Mouse (Mus musculus) bone marrow macrophage, adult 2 months (primary cell): Measurements from ENCODE around the gene Tyro3. TPM values are rescaled to one million over a fixed set of nuclear protein-coding genes. Genes with fewer than 3 reads are reported as not detected.

Experiments used
- H3K27ac ChIP-seq: 2 replicates; pipeline ENCODE4 v1.5.1; 2012; ENCODE audit warnings: low read depth, low read length; ENCODE audit not compliant: insufficient read depth
- H3K4me1 ChIP-seq: 2 replicates; pipeline ENCODE4 v1.6.1; 2012; ENCODE audit warnings: low read length; ENCODE audit not compliant: control insufficient read depth, insufficient read depth
- H3K4me3 ChIP-seq: 2 replicates; pipeline ENCODE4 v1.5.1; 2012; ENCODE audit warnings: mild to moderate bottlenecking, low read length, moderate library complexity; ENCODE audit not compliant: insufficient read depth
- CTCF ChIP-seq: IDR thresholded peaks from 2 replicates; pipeline ENCODE4 v1.5.1; 2012; ENCODE audit warnings: low read depth, mild to moderate bottlenecking, low read length, moderate library complexity
- POLR2A ChIP-seq: IDR thresholded peaks from 2 replicates; pipeline ENCODE4 v1.6.1; 2012; ENCODE audit warnings: mild to moderate bottlenecking, low read depth, low read length, borderline replicate concordance
- polyA plus RNA-seq: library from polyadenylated mRNA; stranded (reverse); fragments of >200 nt; gene quantifications from 2 replicates; pipeline ENCODE4 v1.2.4, GENCODE M21; 2012; ENCODE audit not compliant: missing spikeins, insufficient read depth, insufficient read length

Gene Tyro3
- polyA plus RNA-seq, 1 experiment = not detected

DNA sequence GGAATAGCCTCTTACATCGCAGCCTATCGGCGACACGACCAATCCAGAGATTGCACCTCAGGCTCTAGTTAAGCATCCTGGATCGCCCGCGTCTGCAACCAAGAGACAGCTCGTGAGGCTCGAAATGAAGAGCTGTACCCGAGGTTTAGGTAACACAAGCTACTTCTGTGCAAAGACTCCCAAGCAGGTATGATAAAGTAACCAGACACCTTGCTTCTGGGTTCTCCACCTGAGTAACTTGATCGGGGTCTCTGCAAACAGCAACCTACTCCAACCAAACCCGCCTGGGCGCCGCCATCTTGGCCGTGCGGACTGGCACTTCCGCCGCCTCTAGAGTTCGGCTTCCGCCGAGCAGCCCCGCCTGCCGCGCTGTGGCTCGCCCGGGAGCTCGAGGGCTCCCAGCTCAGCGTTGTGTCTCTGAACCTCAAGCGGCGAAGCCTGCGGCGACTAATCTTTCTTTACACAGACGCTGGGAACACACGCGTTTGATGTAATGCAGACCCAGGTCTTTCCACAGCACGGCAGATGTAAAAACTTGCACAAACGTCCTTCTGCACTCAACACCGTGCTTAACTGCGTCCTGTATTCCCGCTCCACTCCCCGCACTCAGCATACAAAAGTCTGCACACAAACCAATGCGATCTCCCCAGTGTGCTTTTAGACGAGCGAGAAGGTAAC, 10.2 kb upstream of the Tyro3 start, which contains the start of gene Rpap1:
Rpap1 (minus strand) TSS at position 332 of the 678 bp plus-strand sequence.
- TF ChIP-seq CTCF = no peak
- peak; percentile 86 for TF ChIP-seq POLR2A
- Histone ChIP-seq H3K27ac (no peak within 1 kb of the TSS), H3K4me3 (peak within 1 kb of the TSS; percentile 77)

DNA sequence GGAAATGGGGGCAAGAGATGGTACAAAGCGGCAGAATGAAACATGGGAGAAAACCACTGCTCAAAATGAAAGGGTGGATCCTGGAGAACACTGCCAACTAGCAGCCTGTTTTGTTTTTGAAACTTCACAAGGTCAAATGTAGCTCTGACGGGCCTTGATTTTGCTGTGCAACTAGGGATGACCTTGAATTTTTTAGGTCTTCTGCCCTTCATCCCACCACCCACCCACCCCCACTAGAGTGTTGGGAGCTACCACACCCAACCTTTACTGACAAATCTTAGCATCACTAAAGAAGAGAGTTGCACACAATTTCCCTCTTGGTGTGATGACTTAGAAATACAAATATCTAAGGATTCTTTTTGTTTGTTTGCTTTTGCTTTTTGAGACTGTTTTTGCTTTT, 7.5 kb upstream of the Tyro3 start:
- no peak overlapping the region for H3K27ac ChIP-seq
- no peak overlapping the region for H3K4me3 ChIP-seq
- no peak for TF ChIP-seq POLR2A
- TF ChIP-seq CTCF = no peak
- peaks cover 7% of the 10 kb centered on the region for H3K4me1 ChIP-seq

More for the DNA sequence above, 10.2 kb upstream of the Tyro3 start, which contains the start of gene Rpap1:
- H3K4me1 ChIP-seq = peaks cover 7% of the 10 kb centered on the region

DNA sequence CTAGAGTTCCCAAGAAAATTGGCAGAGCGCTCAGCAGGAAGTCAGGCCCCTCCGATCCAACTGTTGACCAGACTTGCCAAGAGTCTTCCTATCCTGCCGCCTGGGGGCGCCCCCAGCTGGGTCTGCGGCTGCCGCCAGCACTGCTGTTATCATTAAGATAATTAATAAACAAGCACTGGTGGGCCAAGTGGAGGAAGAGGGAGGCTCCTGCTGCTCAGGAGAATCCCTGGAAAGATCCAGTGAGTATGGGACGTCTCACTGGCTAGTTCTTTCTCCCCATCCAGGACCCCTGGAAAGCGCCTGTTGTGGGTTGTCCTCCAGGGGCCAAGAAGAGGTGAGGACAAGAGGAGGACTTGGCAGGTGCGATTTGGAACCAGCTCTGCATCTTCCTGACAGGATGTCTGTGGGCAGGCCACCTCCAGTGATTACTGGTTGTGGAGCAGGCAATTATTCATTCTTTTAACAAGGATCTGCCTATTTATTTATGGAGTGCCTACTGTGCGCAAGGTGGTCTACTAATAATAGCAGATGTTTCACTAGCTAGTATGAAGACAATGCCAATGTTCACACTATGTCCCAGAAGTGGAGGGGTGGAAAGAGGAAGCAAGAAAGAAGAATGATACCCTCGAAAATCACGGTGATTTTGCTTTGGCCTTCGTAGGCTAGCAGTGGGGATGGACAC, 854 bp downstream of the Tyro3 start:
- H3K27ac ChIP-seq = no peak overlapping the region
- H3K4me3 ChIP-seq = no peak overlapping the region
- H3K4me1 ChIP-seq = 0 out of 2 replicates have a peak, but pooled peaks cover 3% of the 10 kb centered on the region
- TF ChIP-seq CTCF (peak; percentile 39), POLR2A (no peak)

DNA sequence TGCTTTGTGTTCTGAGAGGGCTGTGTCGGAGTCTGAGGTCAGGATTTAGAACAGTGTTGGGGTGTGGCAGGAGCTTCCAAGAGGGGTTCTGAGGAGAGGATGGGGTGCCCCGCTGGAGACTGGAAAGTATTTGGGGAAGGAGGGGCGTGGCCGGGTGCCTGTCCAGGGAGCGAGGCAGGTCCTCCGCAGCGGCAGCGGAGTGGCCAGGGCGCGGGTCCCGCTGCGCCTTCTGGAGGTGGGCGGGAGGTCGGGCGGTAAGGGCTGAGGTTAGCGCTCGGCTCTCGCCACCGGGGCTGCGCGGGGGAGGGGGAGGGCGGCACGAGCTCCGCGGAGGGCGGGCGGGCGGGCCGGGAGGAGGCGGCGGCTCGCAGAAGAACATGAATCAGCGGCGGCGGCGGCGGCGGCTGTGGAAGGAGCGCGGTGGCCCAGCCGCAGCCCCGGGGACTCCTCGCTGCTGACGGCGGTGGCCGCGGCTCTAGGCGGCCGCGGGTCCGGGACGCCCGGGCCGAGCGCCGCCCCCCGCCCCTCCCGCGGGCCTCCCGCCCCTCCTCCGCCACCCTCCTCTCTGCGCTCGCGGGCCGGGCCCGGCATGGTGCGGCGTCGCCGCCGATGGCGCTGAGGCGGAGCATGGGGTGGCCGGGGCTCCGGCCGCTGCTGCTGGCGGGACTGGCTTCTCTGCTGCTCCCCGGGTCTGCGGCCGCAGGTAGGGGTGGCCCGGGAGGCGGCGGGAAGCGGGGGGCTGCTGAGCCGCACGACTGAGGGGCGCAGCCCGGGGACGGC, 1.8 kb downstream of the Tyro3 start:
- Histone ChIP-seq H3K27ac (no peak overlapping the region), H3K4me3 (peak overlapping the region; percentile 54), H3K4me1 (0 out of 2 replicates have a peak, but pooled peaks cover 3% of the 10 kb centered on the region)
- TF ChIP-seq CTCF = no peak; the same call in 1 of the 2 replicates
- no peak for TF ChIP-seq POLR2A

DNA sequence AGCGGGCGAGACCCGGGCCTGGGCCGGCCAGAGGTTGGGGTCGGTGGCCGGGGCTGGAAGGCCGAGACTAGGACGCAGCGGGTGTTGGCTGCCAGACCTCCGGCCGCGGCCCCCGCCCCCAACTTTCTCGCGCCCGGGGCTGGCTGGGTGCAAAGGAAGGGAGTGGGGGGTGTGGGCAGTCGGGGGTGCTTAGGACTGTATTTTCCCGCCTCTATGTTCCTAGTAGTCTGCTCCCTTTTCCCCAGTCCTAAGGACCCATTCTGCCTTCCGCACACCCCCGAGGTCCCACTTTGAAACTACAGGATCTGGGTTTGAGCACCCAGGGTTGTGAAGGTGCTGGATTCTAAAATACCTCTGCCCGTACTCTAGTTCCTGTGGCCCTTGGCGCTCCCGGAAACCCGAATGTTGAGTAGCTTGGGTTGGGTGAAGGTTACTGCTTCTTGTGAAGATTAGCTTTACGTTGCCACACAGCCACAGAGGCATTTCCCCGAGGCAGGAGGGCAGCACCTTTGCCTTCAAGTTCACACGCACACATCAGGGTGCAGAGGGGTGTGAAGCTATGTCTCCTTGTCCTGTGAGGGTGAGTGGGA, 2.5 kb downstream of the Tyro3 start:
- peak overlapping the region; percentile 54 for H3K4me3 ChIP-seq
- no peak overlapping the region for H3K27ac ChIP-seq
- no peak for TF ChIP-seq CTCF
- 0 out of 2 replicates have a peak, but pooled peaks cover 3% of the 10 kb centered on the region for H3K4me1 ChIP-seq

DNA sequence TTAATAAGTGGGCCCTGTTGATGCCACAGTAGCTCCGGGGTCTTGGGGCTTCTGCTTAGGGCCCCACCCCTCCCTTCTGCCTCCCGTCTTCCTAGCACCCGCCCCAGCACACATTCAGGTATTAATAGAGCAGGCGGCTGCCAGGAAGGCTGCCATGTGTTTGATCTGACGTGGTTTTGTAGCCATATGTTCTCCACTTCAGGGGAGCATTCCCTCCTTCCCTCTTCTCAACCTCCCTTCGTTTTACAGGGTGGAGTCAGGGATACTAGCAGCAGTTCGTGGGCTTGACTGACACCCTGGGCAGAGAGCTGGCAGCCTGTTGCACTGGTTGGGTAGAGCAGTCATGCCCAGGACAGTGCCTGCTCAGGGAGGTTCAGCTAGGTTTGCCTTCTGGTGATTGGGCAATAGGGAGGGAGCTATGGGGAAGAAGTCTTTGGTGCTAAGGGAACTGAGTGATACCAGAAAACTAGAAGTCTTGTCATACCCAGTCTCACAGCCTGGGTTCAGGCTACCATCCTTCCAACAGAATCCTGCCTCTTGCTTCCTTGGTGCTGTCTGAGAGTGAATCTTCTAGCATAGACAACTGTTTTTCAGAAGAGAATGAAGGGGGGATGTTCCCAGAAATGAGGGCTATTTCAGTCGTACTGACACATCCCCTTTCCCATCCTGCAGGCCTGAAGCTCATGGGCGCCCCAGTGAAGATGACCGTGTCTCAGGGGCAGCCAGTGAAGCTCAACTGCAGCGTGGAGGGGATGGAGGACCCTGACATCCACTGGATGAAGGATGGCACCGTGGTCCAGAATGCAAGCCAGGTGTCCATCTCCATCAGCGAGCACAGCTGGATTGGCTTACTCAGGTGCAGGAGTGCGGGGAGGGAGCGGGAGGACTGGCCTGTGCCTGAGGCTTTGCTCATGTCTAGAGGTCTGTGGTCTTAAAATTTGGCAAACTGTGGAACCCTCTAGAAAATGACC, 3.6 kb downstream of the Tyro3 start:
- Histone ChIP-seq H3K27ac (no peak overlapping the region), H3K4me1 (0 out of 2 replicates have a peak, but pooled peaks cover 3% of the 10 kb centered on the region), H3K4me3 (no peak overlapping the region)
- no peak for TF ChIP-seq CTCF
- no peak for TF ChIP-seq POLR2A

DNA sequence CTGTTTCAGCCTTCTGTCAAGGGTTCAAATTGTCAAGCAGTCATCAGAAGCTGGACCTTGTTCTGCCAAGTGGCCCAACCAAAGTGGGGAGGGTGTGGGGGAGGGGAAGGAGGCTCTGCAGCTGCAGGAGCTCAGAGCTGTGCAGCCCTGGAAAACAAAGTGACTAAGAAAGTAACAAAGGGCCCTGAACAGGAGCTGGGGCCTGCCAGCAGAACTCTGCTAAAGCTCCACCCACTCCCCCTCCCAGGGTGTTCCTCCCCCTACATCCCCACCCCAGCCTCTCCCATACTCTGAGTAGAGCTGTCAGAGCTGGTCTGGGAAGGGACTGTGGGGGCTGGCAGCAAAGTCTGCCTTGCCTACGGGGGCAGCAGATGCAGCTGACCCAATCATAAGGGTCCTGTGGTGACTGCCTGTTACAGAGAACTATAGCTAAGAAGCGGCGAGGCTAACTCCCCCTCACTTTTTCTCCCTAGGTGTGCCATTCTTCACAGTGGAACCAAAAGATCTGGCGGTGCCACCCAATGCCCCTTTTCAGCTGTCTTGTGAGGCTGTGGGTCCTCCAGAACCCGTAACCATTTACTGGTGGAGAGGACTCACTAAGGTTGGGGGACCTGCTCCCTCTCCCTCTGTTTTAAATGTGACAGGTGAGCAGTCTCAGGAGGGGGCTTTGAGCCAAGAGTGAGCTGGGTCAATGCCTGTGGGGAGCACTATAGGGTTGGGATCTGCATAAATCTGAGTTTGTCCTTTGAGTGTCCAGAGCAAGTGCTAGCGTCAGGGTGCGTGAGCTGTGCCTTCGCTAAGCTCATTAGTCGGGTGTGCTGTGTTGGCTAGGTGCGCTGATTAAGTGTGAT, 5.5 kb downstream of the Tyro3 start:
- TF ChIP-seq POLR2A (no peak), CTCF (no peak)
- Histone ChIP-seq H3K4me3 (no peak overlapping the region), H3K27ac (no peak overlapping the region), H3K4me1 (0 out of 2 replicates have a peak, but pooled peaks cover 3% of the 10 kb centered on the region)
